In genomic region chr1:118389454-118390265, GRCm38 (mm10) we compare ENCODE assay signal across 8 mouse cellular contexts. TPM values are rescaled to one million over a fixed set of nuclear protein-coding genes. Genes with fewer than 3 reads are reported as not detected.
DNase-seq lines count a peak whose midpoint lies in the region; ATAC-seq and TF ChIP-seq lines count a peak whose summit lies in the region.

No protein-coding gene starts in this region.

- 0 out of 2 replicates have a peak, but pooled peaks cover 6% of the 10 kb centered on the region for H3K4me1 ChIP-seq in lung, embryonic 14.5 days (ENCODE audit: insufficient read depth)
- peaks cover 9% of the 10 kb centered on the region for H3K4me1 ChIP-seq in brown adipose tissue, adult 24 weeks (ENCODE audit: control insufficient read depth, insufficient read depth, insufficient read length, low read length)
- peaks cover 11% of the 10 kb centered on the region for H3K4me1 ChIP-seq in forebrain, embryonic 14.5 days (ENCODE audit: control insufficient read depth, insufficient read depth, low read length)
- peaks cover 30% of the 10 kb centered on the region for H3K4me1 ChIP-seq in liver, embryonic 13.5 days (replicated peaks)
- peaks cover 17% of the 10 kb centered on the region for H3K4me1 ChIP-seq in neural tube, embryonic 14.5 days (ENCODE audit: control insufficient read depth, insufficient read depth, low read length)

- no peaks in the 10 kb centered on the region for H3K9me3 ChIP-seq in lung, embryonic 14.5 days (ENCODE audit: low read depth, low read length)
- no peaks in the 10 kb centered on the region for H3K9me3 ChIP-seq in forebrain, embryonic 14.5 days (replicated peaks; ENCODE audit: control insufficient read depth, low read length)
- no peaks in the 10 kb centered on the region for H3K9me3 ChIP-seq in liver, embryonic 13.5 days (replicated peaks)
- H3K9me3 ChIP-seq in neural tube, embryonic 14.5 days (ENCODE audit: control insufficient read depth, low read length), result no peaks in the 10 kb centered on the region

- TF ChIP-seq CTCF in lung, embryonic 14.5 days (IDR thresholded peaks at IDR 0.05; ENCODE audit: low read depth), result no peak

- peak overlapping the region; percentile 81 for H3K4me3 ChIP-seq in lung, embryonic 14.5 days (ENCODE audit: low read depth, low read length)
- H3K4me3 ChIP-seq in brown adipose tissue, adult 24 weeks (ENCODE audit: insufficient read depth, low read depth, low read length), result peak overlapping the region; percentile 89
- peak overlapping the region; percentile 80 for H3K4me3 ChIP-seq in forebrain, embryonic 14.5 days (ENCODE audit: low read depth, low read length)
- peak overlapping the region; percentile 95 for H3K4me3 ChIP-seq in liver, embryonic 13.5 days (replicated peaks)
- peak overlapping the region; percentile 93 for H3K4me3 ChIP-seq in neural tube, embryonic 14.5 days (ENCODE audit: low read depth, low read length)

- WGBS in lung, embryonic 14.5 days, result under 1% methylated on average over 44 of the region's 44 CpGs
- under 1% methylated on average over 44 of the region's 44 CpGs for WGBS in forebrain, embryonic 14.5 days
- under 1% methylated on average over 43 of the region's 44 CpGs for WGBS in liver, embryonic 13.5 days (ENCODE audit: insufficient replicate concordance)
- WGBS in neural tube, embryonic 14.5 days, result under 1% methylated on average over 44 of the region's 44 CpGs

- peak; percentile 64 for DNase-seq in lung, embryonic 14.5 days
- DNase-seq in lung, adult 18-20 months, result no peak
- DNase-seq in forebrain, embryonic 14.5 days (ENCODE audit: low spot score), result peak; percentile 73
- DNase-seq in kidney, postnatal 14 days, result peak; percentile 21
- peak; percentile 34 for DNase-seq in liver, embryonic 13.5 days
- DNase-seq in thymus, postnatal 4 days, result peak; percentile 76

- H3K4me2 ChIP-seq in lung, embryonic 14.5 days, result peak overlapping the region; percentile 70
- H3K4me2 ChIP-seq in forebrain, embryonic 14.5 days (ENCODE audit: low read length), result peak overlapping the region; percentile 72
- peak overlapping the region; percentile 86 for H3K4me2 ChIP-seq in liver, embryonic 13.5 days
- H3K4me2 ChIP-seq in neural tube, embryonic 14.5 days (ENCODE audit: low read depth, low read length), result peak overlapping the region; percentile 78

- ATAC-seq in lung, embryonic 14.5 days (ENCODE audit: insufficient read depth), result peak; percentile 54
- peak; percentile 51 for ATAC-seq in forebrain, embryonic 14.5 days
- ATAC-seq in liver, embryonic 13.5 days (ENCODE audit: low read depth), result peak; percentile 37
- ATAC-seq in neural tube, embryonic 14.5 days (ENCODE audit: low read depth), result peak; percentile 64

- H3K27me3 ChIP-seq in lung, embryonic 14.5 days (ENCODE audit: insufficient read depth, low read length), result no peaks in the 10 kb centered on the region
- no peaks in the 10 kb centered on the region for H3K27me3 ChIP-seq in forebrain, embryonic 14.5 days (replicated peaks; ENCODE audit: control insufficient read depth, insufficient read depth, low read length)
- no peaks in the 10 kb centered on the region for H3K27me3 ChIP-seq in liver, embryonic 13.5 days
- no peaks in the 10 kb centered on the region for H3K27me3 ChIP-seq in neural tube, embryonic 14.5 days (ENCODE audit: control insufficient read depth, insufficient read depth, low read length)

- H3K9ac ChIP-seq in lung, embryonic 14.5 days, result peak overlapping the region; percentile 85
- H3K9ac ChIP-seq in forebrain, embryonic 14.5 days (ENCODE audit: low read length), result peak overlapping the region; percentile 93
- H3K9ac ChIP-seq in liver, embryonic 13.5 days, result peak overlapping the region; percentile 96
- peak overlapping the region; percentile 94 for H3K9ac ChIP-seq in neural tube, embryonic 14.5 days (replicated peaks; ENCODE audit: low read depth, low read length)

- peaks cover 5% of the 10 kb centered on the region; the same call in 1 of the 2 replicates for H3K36me3 ChIP-seq in lung, embryonic 14.5 days (ENCODE audit: insufficient read depth)
- 0 out of 2 replicates have a peak, but pooled peaks cover 7% of the 10 kb centered on the region for H3K36me3 ChIP-seq in forebrain, embryonic 14.5 days (ENCODE audit: control insufficient read depth, insufficient read depth, low read length)
- H3K36me3 ChIP-seq in liver, embryonic 13.5 days, result no peaks in the 10 kb centered on the region
- H3K36me3 ChIP-seq in neural tube, embryonic 14.5 days (ENCODE audit: control insufficient read depth, insufficient read depth, low read length), result no peaks in the 10 kb centered on the region; the same call in 1 of the 2 replicates

- H3K27ac ChIP-seq in lung, embryonic 14.5 days (ENCODE audit: low read depth), result peak overlapping the region; percentile 87
- H3K27ac ChIP-seq in brown adipose tissue, adult 24 weeks (replicated peaks; ENCODE audit: low read depth, low read length), result peak overlapping the region; percentile 53
- peak overlapping the region; percentile 92 for H3K27ac ChIP-seq in forebrain, embryonic 14.5 days (ENCODE audit: low read depth, low read length)
- H3K27ac ChIP-seq in liver, embryonic 13.5 days, result peak overlapping the region; percentile 95
- peak overlapping the region; percentile 95 for H3K27ac ChIP-seq in neural tube, embryonic 14.5 days (ENCODE audit: low read depth, low read length)

RNA-seq across cellular contexts. Expression of gene Clasp1, which starts 0.8 kb away (rescaled TPM):
- polyA plus RNA-seq in lung, embryonic 14.5 days (2014; fragmentation: Nextera tagmentation; extraction: Ambion mirVana), result 51.5 and 60.7 TPM in 2 replicates
- polyA plus RNA-seq in brown adipose tissue, adult 24 weeks (2012; ENCODE audit: insufficient read depth, insufficient read length, missing spikeins), result 11.5 and 15.4 TPM in 2 replicates
- polyA plus RNA-seq in forebrain, embryonic 14.5 days (2014; fragmentation: Nextera tagmentation; extraction: Ambion mirVana), result 71.6 and 108 TPM in 2 replicates
- 12.1 and 13.4 TPM in 2 replicates for polyA plus RNA-seq in liver, embryonic 13.5 days (2015; fragmentation: Nextera tagmentation; extraction: Ambion mirVana)
- polyA plus RNA-seq in neural tube, embryonic 14.5 days (2014; fragmentation: Nextera tagmentation; extraction: Ambion mirVana), result 149 TPM in 2 replicates

Comparison
In these comparisons a context has a peak if more than half of its experiments do, and no peak if none do; other contexts are left out.
1. DNase-seq: peak in lung, embryonic 14.5 days (single experiment), forebrain, embryonic 14.5 days (single experiment), kidney, postnatal 14 days (single experiment), liver, embryonic 13.5 days (single experiment) and thymus, postnatal 4 days (single experiment); none in lung, adult 18-20 months (0 of 2).
2. Peak in every context shown above with its lines, with median percentiles within 50 percentile points of each other: ATAC-seq, H3K27ac ChIP-seq, H3K4me2 ChIP-seq, H3K4me3 ChIP-seq and H3K9ac ChIP-seq.